Mouse (Mus musculus) spleen, postnatal 36 days (tissue): ENCODE measurements around the gene Armcx1.
"Not testable (repeated sequence)": the region's sequence is repeated elsewhere in the genome, so short reads cannot be mapped to it uniquely, and the experiment has no call there.

ENCODE experiments used
- DNase-seq, 2 experiments: peaks; one replicate each; pipeline ENCODE4 v3.0.0; 2022; ENCODE audit warnings: low spot score in 2 of 2, mixed read lengths in 1 of 2

Armcx1 gene

DNA sequence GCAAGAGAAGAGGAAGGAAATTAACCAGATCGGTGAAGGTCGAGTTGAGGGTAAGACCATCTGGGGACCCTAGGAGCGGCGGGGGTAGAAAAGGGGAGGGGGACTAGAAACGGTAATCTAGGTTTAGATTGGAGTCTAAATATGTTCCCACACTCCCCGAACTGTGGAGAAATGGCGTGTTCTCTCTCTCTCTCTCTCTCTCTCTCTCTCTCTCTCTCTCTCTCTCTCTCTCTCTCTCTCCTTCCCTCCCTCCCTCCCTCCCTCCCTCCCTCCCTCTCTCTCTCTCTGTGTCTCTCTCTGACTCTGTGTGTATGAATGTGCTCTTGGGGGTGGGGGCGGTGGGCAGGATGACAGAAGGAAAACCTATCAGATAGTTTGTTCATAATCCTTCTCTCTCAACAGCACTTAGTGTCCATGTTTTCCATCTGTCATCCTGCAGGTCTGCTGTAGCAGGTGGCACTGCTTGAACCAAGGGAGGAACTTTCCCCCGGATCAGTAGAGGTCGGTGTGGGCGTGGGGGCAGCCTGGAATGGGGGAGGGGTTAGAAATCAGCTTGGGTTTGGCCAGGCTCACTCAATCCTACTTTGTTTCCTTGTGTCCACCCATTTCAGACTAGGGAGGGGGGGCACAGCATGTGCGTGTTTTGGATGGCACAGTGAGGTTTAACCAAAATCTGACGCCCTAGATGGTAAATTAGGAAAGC is 39.7 kb downstream of the Armcx1 start:
- no peak for DNase-seq

DNA sequence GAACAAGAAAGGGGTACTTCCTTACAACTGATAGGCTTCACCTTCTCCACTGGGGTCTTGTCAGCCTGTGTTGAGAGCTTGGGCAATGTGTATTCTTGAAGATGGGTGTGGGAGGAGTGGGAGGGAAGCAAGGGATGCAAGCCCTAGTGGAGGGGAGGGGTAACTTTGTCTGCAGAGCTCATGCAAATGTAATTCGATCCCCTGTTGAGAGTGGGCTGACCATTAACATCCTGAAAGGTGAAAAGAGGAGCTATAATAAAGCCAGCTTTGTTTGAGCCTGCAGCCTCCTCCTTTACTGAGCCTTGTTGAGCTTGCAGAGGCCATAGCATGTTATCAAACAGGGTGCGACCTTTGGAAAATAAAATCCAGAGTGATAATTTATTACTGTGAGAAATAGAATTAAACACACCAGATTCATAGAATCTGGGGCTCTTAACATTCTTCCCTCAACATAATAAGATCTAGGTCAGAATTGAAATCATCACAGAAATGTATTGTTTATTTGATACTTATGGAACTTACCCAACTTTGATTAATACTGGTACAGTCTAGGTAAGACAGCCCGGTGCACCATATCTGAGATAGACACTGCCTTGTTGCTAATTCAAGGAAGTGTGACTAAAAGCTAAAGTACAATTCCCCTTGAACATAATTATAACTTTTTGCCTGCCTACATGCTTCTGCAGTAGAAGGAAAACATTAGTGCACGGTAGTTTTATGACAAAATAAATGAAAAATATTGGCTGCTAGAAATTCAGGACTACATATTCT is 45.9 kb downstream of the Armcx1 start:
- not testable (repeated sequence) for DNase-seq
